Mouse (Mus musculus): ENCODE results near the gene Bex2. TPM values are rescaled to one million over a fixed set of nuclear protein-coding genes. Genes with fewer than 3 reads are reported as not detected.

Bex2 gene
- polyA plus RNA-seq, 1 experiment from 2014 or later, result 132 TPM

Other genes with a start within 250 kb of the Bex2 start
- gene Gprasp2, start 229.2 kb downstream of the Bex2 start, polyA plus RNA-seq (2014; fragmentation: Nextera tagmentation; extraction: Ambion mirVana), result 19.8 and 24.9 TPM in 2 replicates
- 85.0 and 86.0 TPM in 2 replicates for gene Arxes2, start 74.4 kb downstream of the Bex2 start, polyA plus RNA-seq (2014; fragmentation: Nextera tagmentation; extraction: Ambion mirVana)
- 35.9 and 40.5 TPM in 2 replicates for gene Arxes1, start 34.9 kb downstream of the Bex2 start, polyA plus RNA-seq (2014; fragmentation: Nextera tagmentation; extraction: Ambion mirVana)
- gene Nxf3, start 17.0 kb upstream of the Bex2 start, polyA plus RNA-seq (2014; fragmentation: Nextera tagmentation; extraction: Ambion mirVana), result 0.09 and 0.15 TPM in 2 replicates
- 190 and 192 TPM in 2 replicates for gene Bex4, start 70.8 kb upstream of the Bex2 start, polyA plus RNA-seq (2014; fragmentation: Nextera tagmentation; extraction: Ambion mirVana)
- gene Tceal8, start 104.1 kb upstream of the Bex2 start, polyA plus RNA-seq (2014; fragmentation: Nextera tagmentation; extraction: Ambion mirVana), result 199 and 214 TPM in 2 replicates
- 1.2 and 1.8 TPM in 2 replicates for gene Tceal5, start 135.6 kb upstream of the Bex2 start, polyA plus RNA-seq (2014; fragmentation: Nextera tagmentation; extraction: Ambion mirVana)
- 0.31 and 0.49 TPM in 2 replicates for gene Tceal7, start 146.5 kb upstream of the Bex2 start, polyA plus RNA-seq (2014; fragmentation: Nextera tagmentation; extraction: Ambion mirVana)
- 206 and 236 TPM in 2 replicates for gene Bex1, start 147.3 kb upstream of the Bex2 start, polyA plus RNA-seq (2014; fragmentation: Nextera tagmentation; extraction: Ambion mirVana)
- gene Tceal9, start 176.8 kb upstream of the Bex2 start, polyA plus RNA-seq (2014; fragmentation: Nextera tagmentation; extraction: Ambion mirVana), result 628 and 670 TPM in 2 replicates
- gene Bex3, start 202.0 kb upstream of the Bex2 start, polyA plus RNA-seq (2014; fragmentation: Nextera tagmentation; extraction: Ambion mirVana), result 460 and 504 TPM in 2 replicates